Mouse (Mus musculus): ENCODE measurements around the gene Col25a1.
A peak's percentile ranks its signal among the peaks of the same experiment; 100 is the strongest.

The Col25a1 gene

GRCm38 (mm10) chr3:130161323-130161917, 30.1 kb downstream of the Col25a1 start:
- DNase-seq (ENCODE audit: low read depth, low spot score): peak; percentile 85

- no peak for DNase-seq (ENCODE audit: low read depth, low spot score)
Measured at GRCm38 (mm10) chr3:130166875-130167274, 35.6 kb downstream of the Col25a1 start.

GRCm38 (mm10) chr3:130172764-130173163, 41.5 kb downstream of the Col25a1 start:
- no peak for DNase-seq (ENCODE audit: low read depth, low spot score)

- DNase-seq (ENCODE audit: low read depth, low spot score): peak; percentile 87
Measured at GRCm38 (mm10) chr3:130180181-130180940, 49.1 kb downstream of the Col25a1 start.

GRCm38 (mm10) chr3:130180964-130181590, 49.8 kb downstream of the Col25a1 start:
- DNase-seq (ENCODE audit: low read depth, low spot score): no peak

- no peak for DNase-seq (ENCODE audit: low read depth, low spot score)
Measured at GRCm38 (mm10) chr3:130181591-130181980, 50.3 kb downstream of the Col25a1 start.

GRCm38 (mm10) chr3:130182450-130182849, 51.1 kb downstream of the Col25a1 start:
- DNase-seq (ENCODE audit: low read depth, low spot score): no peak

GRCm38 (mm10) chr3:130185111-130185510, 53.8 kb downstream of the Col25a1 start:
- DNase-seq (ENCODE audit: low read depth, low spot score): no peak

- DNase-seq (ENCODE audit: low read depth, low spot score): no peak
Measured at GRCm38 (mm10) chr3:130187588-130187987, 56.3 kb downstream of the Col25a1 start.

GRCm38 (mm10) chr3:130193450-130193849, 62.1 kb downstream of the Col25a1 start:
- DNase-seq (ENCODE audit: low read depth, low spot score): no peak

- no peak for DNase-seq (ENCODE audit: low read depth, low spot score)
Measured at GRCm38 (mm10) chr3:130214631-130215030, 83.3 kb downstream of the Col25a1 start.

- DNase-seq (ENCODE audit: low read depth, low spot score): no peak
Measured at GRCm38 (mm10) chr3:130216141-130216540, 84.8 kb downstream of the Col25a1 start.

GRCm38 (mm10) chr3:130216646-130217045, 85.3 kb downstream of the Col25a1 start:
- peak; percentile 45 for DNase-seq (ENCODE audit: low read depth, low spot score)

- no peak for DNase-seq (ENCODE audit: low read depth, low spot score)
Measured at GRCm38 (mm10) chr3:130217705-130218104, 86.4 kb downstream of the Col25a1 start.

- no peak for DNase-seq (ENCODE audit: low read depth, low spot score)
Measured at GRCm38 (mm10) chr3:130218232-130218728, 87.0 kb downstream of the Col25a1 start.

GRCm38 (mm10) chr3:130220811-130221210, 89.5 kb downstream of the Col25a1 start:
- no peak for DNase-seq (ENCODE audit: low read depth, low spot score)

GRCm38 (mm10) chr3:130228186-130228585, 96.9 kb downstream of the Col25a1 start:
- no peak for DNase-seq (ENCODE audit: low read depth, low spot score)

GRCm38 (mm10) chr3:130232944-130233343, 101.6 kb downstream of the Col25a1 start:
- DNase-seq (ENCODE audit: low read depth, low spot score): no peak

GRCm38 (mm10) chr3:130235233-130235632, 103.9 kb downstream of the Col25a1 start:
- DNase-seq (ENCODE audit: low read depth, low spot score): no peak

- DNase-seq (ENCODE audit: low read depth, low spot score): peak; percentile 57
Measured at GRCm38 (mm10) chr3:130236129-130236528, 104.8 kb downstream of the Col25a1 start.

GRCm38 (mm10) chr3:130237852-130238251, 106.6 kb downstream of the Col25a1 start:
- no peak for DNase-seq (ENCODE audit: low read depth, low spot score)

GRCm38 (mm10) chr3:130241924-130242323, 110.6 kb downstream of the Col25a1 start:
- DNase-seq (ENCODE audit: low read depth, low spot score): no peak
